Mouse (Mus musculus) midbrain, postnatal 0 days (tissue): Measurements from ENCODE around the gene Ddost. TPM values are rescaled to one million over a fixed set of nuclear protein-coding genes. Genes with fewer than 3 reads are reported as not detected.

Experiments used
- ATAC-seq: fragments of 200-750 bp; cut with Nextera tagmentation; 2 replicates; pipeline ENCODE4 v1.8.0; 2017; ENCODE audit warnings: moderate number of reproducible peaks, mild to moderate bottlenecking, moderate TSS enrichment, moderate library complexity; ENCODE audit not compliant: low FRiP score
- DNase-seq: peaks from one replicate; pipeline ENCODE4 v3.0.0-alpha.2; 2015; ENCODE audit warnings: low spot score
- H3K27ac ChIP-seq: fragments of 300-500 bp; sonication (generic); 2 replicates; pipeline ENCODE4 v1.5.1; 2014; ENCODE audit warnings: low read depth, mild to moderate bottlenecking, low read length, mixed read lengths
- H3K27me3 ChIP-seq: fragments of 300-500 bp; sonication (generic); 2 replicates; pipeline ENCODE4 v1.6.1; 2014; ENCODE audit warnings: low read length, control low read depth, mixed read lengths; ENCODE audit not compliant: insufficient read depth
- H3K36me3 ChIP-seq: fragments of 300-500 bp; sonication (generic); 2 replicates; pipeline ENCODE4 v1.6.1; 2014; ENCODE audit warnings: low read length, control low read depth, mixed read lengths; ENCODE audit not compliant: insufficient read depth
- H3K4me1 ChIP-seq: fragments of 300-500 bp; sonication (generic); 2 replicates; pipeline ENCODE4 v1.6.1; 2014; ENCODE audit warnings: mild to moderate bottlenecking, control low read depth, antibody characterized with exemption, low read length, mixed read lengths; ENCODE audit not compliant: insufficient read depth
- H3K4me2 ChIP-seq: fragments of 300-500 bp; sonication (generic); 2 replicates; pipeline ENCODE4 v1.6.1; 2014; ENCODE audit warnings: low read depth, mild to moderate bottlenecking, low read length, mixed read lengths; ENCODE audit not compliant: poor library complexity, severe bottlenecking
- H3K4me3 ChIP-seq: fragments of 300-500 bp; sonication (generic); 2 replicates; pipeline ENCODE4 v1.5.1; 2014; ENCODE audit warnings: low read depth, mild to moderate bottlenecking, low read length, moderate library complexity
- H3K9ac ChIP-seq: fragments of 300-500 bp; sonication (generic); replicated peaks from 2 replicates; pipeline ENCODE4 v1.6.1; 2014; ENCODE audit warnings: mild to moderate bottlenecking, low read length, moderate library complexity, mixed read lengths; ENCODE audit not compliant: poor library complexity, severe bottlenecking
- H3K9me3 ChIP-seq: fragments of 300-500 bp; sonication (generic); 2 replicates; pipeline ENCODE4 v1.6.1; 2016; ENCODE audit warnings: low read length, control low read depth
- CTCF ChIP-seq: IDR thresholded peaks from 2 replicates; pipeline ENCODE4 v1.5.1; 2016; ENCODE audit warnings: antibody characterized with exemption, mild to moderate bottlenecking
- WGBS: fragments of 180-500 bp; shearing (Covaris S2); extraction: QIAGEN DNeasy Blood & Tissue Kit; methylation state at CpG from one replicate; pipeline ENCODE4 v1.1.7; 2014; 5-methylcytosine and 5-hydroxymethylcytosine counted together
- microRNA-seq: library from miRNA; unstranded; fragments of <30 nt; microRNA quantifications from one replicate; pipeline ENCODE4, GENCODE M21; 2016; ENCODE audit warnings: borderline number of aligned reads
- polyA plus RNA-seq: library from polyadenylated mRNA; unstranded; fragments of >200 nt; fragmentation: Nextera tagmentation; extraction: Ambion mirVana; gene quantifications from 2 replicates; pipeline ENCODE4 v1.2.1, GENCODE M21; 2015
- total RNA-seq: library from RNA; depleted of rRNA; stranded (reverse); fragments of >200 nt; gene quantifications from 2 replicates; pipeline ENCODE4 v1.2.3, GENCODE M21; 2014; rRNA removed

Gene Ddost
- total and polyA plus RNA-seq, 2 experiments from 2014 or later = 207 to 215 TPM

- no peak for TF ChIP-seq CTCF
- WGBS = 5% methylated on average over 11 of the region's 11 CpGs
- Histone ChIP-seq H3K4me1 (no peaks in the 10 kb centered on the region), H3K9me3 (no peaks in the 10 kb centered on the region), H3K27me3 (no peaks in the 10 kb centered on the region), H3K9ac (no peak overlapping the region), H3K4me3 (no peak overlapping the region), H3K36me3 (no peaks in the 10 kb centered on the region), H3K27ac (peak overlapping the region; percentile 60; the same call in 1 of the 2 replicates), H3K4me2 (no peak overlapping the region; the same call in 1 of the 2 replicates)
- ATAC-seq = no peak
- peak; percentile 69 for DNase-seq
These were observed 56.9 kb downstream of the Ddost start for GRCm38 (mm10) chr4:138361370-138361821.

Small RNAs within 50 kb of the gene (microRNA-seq; reads per million reads assigned to microRNA genes)
- gene Gm27646 (not detected), gene Mir7019 (1.0 reads per million)

Other genes with a start within 250 kb of the Ddost start
- 165 and 177 TPM in 2 replicates for gene Hp1bp3, start 88.4 kb upstream of the Ddost start, total RNA-seq
- 175 and 200 TPM in 2 replicates for gene Hp1bp3, start 88.4 kb upstream of the Ddost start, polyA plus RNA-seq
- gene Sh2d5, start 54.3 kb upstream of the Ddost start, total RNA-seq = 23.8 and 29.8 TPM in 2 replicates
- 18.4 and 19.2 TPM in 2 replicates for gene Sh2d5, start 54.3 kb upstream of the Ddost start, polyA plus RNA-seq
- 3.3 and 5.0 TPM in 2 replicates for gene Kif17, start 54.3 kb upstream of the Ddost start, total RNA-seq
- 6.0 and 6.3 TPM in 2 replicates for gene Kif17, start 54.3 kb upstream of the Ddost start, polyA plus RNA-seq
- gene Pink1, start 21.6 kb downstream of the Ddost start, total RNA-seq = 255 and 261 TPM in 2 replicates
- 149 and 150 TPM in 2 replicates for gene Pink1, start 21.6 kb downstream of the Ddost start, polyA plus RNA-seq
- 9.1 and 9.6 TPM in 2 replicates for gene Cda, start 63.3 kb downstream of the Ddost start, total RNA-seq
- gene Cda, start 63.3 kb downstream of the Ddost start, polyA plus RNA-seq = 9.2 and 12.2 TPM in 2 replicates
- gene Fam43b, start 91.8 kb downstream of the Ddost start, total RNA-seq = 18.7 and 24.0 TPM in 2 replicates
- gene Fam43b, start 91.8 kb downstream of the Ddost start, polyA plus RNA-seq = 20.1 and 21.6 TPM in 2 replicates
- gene Mul1, start 129.9 kb downstream of the Ddost start, total RNA-seq = 32.6 and 35.2 TPM in 2 replicates
- 17.6 and 19.2 TPM in 2 replicates for gene Mul1, start 129.9 kb downstream of the Ddost start, polyA plus RNA-seq
- gene Camk2n1, start 149.6 kb downstream of the Ddost start, total RNA-seq = 50.9 and 55.6 TPM in 2 replicates
- gene Camk2n1, start 149.6 kb downstream of the Ddost start, polyA plus RNA-seq = 25.0 and 29.2 TPM in 2 replicates